Mouse (Mus musculus): ENCODE measurements at regions not wholly inside any gene's neighbourhood (a gene's known extent, or its start where the extent isn't known, plus 50 kb on each side); places are given as distances from the start of the nearest gene placed in this dataset.

DNA sequence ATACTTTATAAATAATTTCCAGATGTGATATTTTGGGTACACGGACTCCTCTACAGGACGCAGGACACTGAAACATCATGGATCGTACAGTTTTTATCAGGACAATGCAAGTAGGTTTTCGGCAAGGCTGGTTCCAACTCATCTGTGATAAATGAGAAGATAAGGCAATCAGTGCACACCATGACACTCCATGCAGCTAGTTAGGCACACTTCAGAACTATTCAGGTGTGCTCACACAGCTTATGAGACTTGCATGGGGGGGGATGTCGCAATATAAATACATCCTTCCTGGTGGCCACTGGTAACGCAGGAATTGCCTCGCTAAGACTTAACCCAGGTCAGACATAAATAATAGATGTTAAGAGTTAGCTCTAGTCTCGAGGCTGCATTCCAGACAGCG is 77.3 kb upstream of the Dnajc24 start:
- no peak for TF ChIP-seq CTCF (IDR thresholded peaks at IDR 0.05; ENCODE audit: control insufficient read depth, insufficient read depth, low read length)
- no peak for TF ChIP-seq POLR2A (IDR thresholded peaks at IDR 0.05; ENCODE audit: borderline replicate concordance, control insufficient read depth, low read depth, low read length)
